Mouse (Mus musculus): ENCODE results near the gene Vmn1r184. TPM values are rescaled to one million over a fixed set of nuclear protein-coding genes. Genes with fewer than 3 reads are reported as not detected.
"Not testable (repeated sequence)": the region's sequence is repeated elsewhere in the genome, so short reads cannot be mapped to it uniquely, and the experiment has no call there.

Vmn1r184 gene
- polyA plus RNA-seq (2014; fragmentation: Nextera tagmentation; extraction: Ambion mirVana): not detected in 2 replicates

GRCm38 (mm10) chr7:26260034-26260433 lies at the start of gene Vmn1r184:
Gene Vmn1r184, plus strand, starts transcription at chr7:26260334.
- H3K27me3 ChIP-seq (ENCODE audit: control insufficient read depth, insufficient read depth, low read length); H3K9ac ChIP-seq (ENCODE audit: low read length); H3K4me3 ChIP-seq (ENCODE audit: control insufficient read depth in 1 of 2, insufficient read depth in 1 of 2, low read depth in 1 of 2, low read length in 2 of 2); H3K36me3 ChIP-seq (ENCODE audit: control insufficient read depth, insufficient read depth, low read length); ATAC-seq (ENCODE audit: insufficient number of reproducible peaks, insufficient read depth, low FRiP score, low read depth); H3K27ac ChIP-seq (replicated peaks in 1 of 2; ENCODE audit: control insufficient read depth in 1 of 2, insufficient read depth in 1 of 2, low read depth in 2 of 2, low read length in 2 of 2); H3K4me1 ChIP-seq (ENCODE audit: control insufficient read depth in 2 of 2, insufficient read depth in 2 of 2, low read length in 2 of 2); H3K4me2 ChIP-seq (ENCODE audit: low read length); H3K9me3 ChIP-seq (ENCODE audit: control insufficient read depth, low read length): not testable (repeated sequence)
- WGBS: 37% methylated on average over 1 of the region's 1 CpGs

- H3K9me3 ChIP-seq (ENCODE audit: control insufficient read depth, low read length); H3K4me1 ChIP-seq (ENCODE audit: control insufficient read depth in 2 of 2, insufficient read depth in 2 of 2, low read length in 2 of 2); H3K27ac ChIP-seq (replicated peaks in 1 of 2; ENCODE audit: control insufficient read depth in 1 of 2, insufficient read depth in 1 of 2, low read depth in 2 of 2, low read length in 2 of 2); H3K27me3 ChIP-seq (ENCODE audit: control insufficient read depth, insufficient read depth, low read length); H3K4me3 ChIP-seq (ENCODE audit: control insufficient read depth in 1 of 2, insufficient read depth in 1 of 2, low read depth in 1 of 2, low read length in 2 of 2); H3K4me2 ChIP-seq (ENCODE audit: low read length); H3K36me3 ChIP-seq (ENCODE audit: control insufficient read depth, insufficient read depth, low read length); H3K9ac ChIP-seq (ENCODE audit: low read length); ATAC-seq (ENCODE audit: insufficient number of reproducible peaks, insufficient read depth, low FRiP score, low read depth): not testable (repeated sequence)
- whole genome bisulfite sequencing: 71% methylated on average over 8 of the region's 8 CpGs
Observed at GRCm38 (mm10) chr7:26303429-26304166, 43.5 kb downstream of the Vmn1r184 start.

GRCm38 (mm10) chr7:26306926-26307325 lies 46.8 kb downstream of the Vmn1r184 start, which contains the start of gene Cyp2a4:
Gene Cyp2a4, plus strand, starts transcription at chr7:26307169.
- ATAC-seq (ENCODE audit: insufficient number of reproducible peaks, insufficient read depth, low FRiP score, low read depth); H3K36me3 ChIP-seq (ENCODE audit: control insufficient read depth, insufficient read depth, low read length); H3K4me2 ChIP-seq (ENCODE audit: low read length); H3K27me3 ChIP-seq (ENCODE audit: control insufficient read depth, insufficient read depth, low read length); H3K9ac ChIP-seq (ENCODE audit: low read length); H3K4me3 ChIP-seq (ENCODE audit: control insufficient read depth in 1 of 2, insufficient read depth in 1 of 2, low read depth in 1 of 2, low read length in 2 of 2); H3K4me1 ChIP-seq (ENCODE audit: control insufficient read depth in 2 of 2, insufficient read depth in 2 of 2, low read length in 2 of 2); H3K9me3 ChIP-seq (ENCODE audit: control insufficient read depth, low read length); H3K27ac ChIP-seq (replicated peaks in 1 of 2; ENCODE audit: control insufficient read depth in 1 of 2, insufficient read depth in 1 of 2, low read depth in 2 of 2, low read length in 2 of 2): not testable (repeated sequence)
- 47% methylated on average over 2 of the region's 2 CpGs for WGBS

- WGBS: 74% methylated on average over 4 of the region's 4 CpGs
- H3K27ac ChIP-seq (replicated peaks in 1 of 2; ENCODE audit: control insufficient read depth in 1 of 2, insufficient read depth in 1 of 2, low read depth in 2 of 2, low read length in 2 of 2); H3K4me1 ChIP-seq (ENCODE audit: control insufficient read depth in 2 of 2, insufficient read depth in 2 of 2, low read length in 2 of 2); H3K9me3 ChIP-seq (ENCODE audit: control insufficient read depth, low read length); H3K36me3 ChIP-seq (ENCODE audit: control insufficient read depth, insufficient read depth, low read length); H3K9ac ChIP-seq (ENCODE audit: low read length); H3K27me3 ChIP-seq (ENCODE audit: control insufficient read depth, insufficient read depth, low read length); ATAC-seq (ENCODE audit: insufficient number of reproducible peaks, insufficient read depth, low FRiP score, low read depth); H3K4me2 ChIP-seq (ENCODE audit: low read length); H3K4me3 ChIP-seq (ENCODE audit: control insufficient read depth in 1 of 2, insufficient read depth in 1 of 2, low read depth in 1 of 2, low read length in 2 of 2): not testable (repeated sequence)
Observed at GRCm38 (mm10) chr7:26311786-26312185, 51.7 kb downstream of the Vmn1r184 start.

GRCm38 (mm10) chr7:26315194-26315593 lies 55.1 kb downstream of the Vmn1r184 start:
- H3K4me2 ChIP-seq (ENCODE audit: low read length); H3K4me1 ChIP-seq (ENCODE audit: control insufficient read depth in 2 of 2, insufficient read depth in 2 of 2, low read length in 2 of 2); H3K27ac ChIP-seq (replicated peaks in 1 of 2; ENCODE audit: control insufficient read depth in 1 of 2, insufficient read depth in 1 of 2, low read depth in 2 of 2, low read length in 2 of 2); ATAC-seq (ENCODE audit: insufficient number of reproducible peaks, insufficient read depth, low FRiP score, low read depth); H3K9ac ChIP-seq (ENCODE audit: low read length); H3K27me3 ChIP-seq (ENCODE audit: control insufficient read depth, insufficient read depth, low read length); H3K4me3 ChIP-seq (ENCODE audit: control insufficient read depth in 1 of 2, insufficient read depth in 1 of 2, low read depth in 1 of 2, low read length in 2 of 2); H3K9me3 ChIP-seq (ENCODE audit: control insufficient read depth, low read length); H3K36me3 ChIP-seq (ENCODE audit: control insufficient read depth, insufficient read depth, low read length): not testable (repeated sequence)
- 74% methylated on average over 2 of the region's 2 CpGs for WGBS

GRCm38 (mm10) chr7:26315809-26316208 lies 55.7 kb downstream of the Vmn1r184 start:
- 72% methylated on average over 4 of the region's 4 CpGs for WGBS
- H3K36me3 ChIP-seq (ENCODE audit: control insufficient read depth, insufficient read depth, low read length); H3K4me2 ChIP-seq (ENCODE audit: low read length); H3K27ac ChIP-seq (replicated peaks in 1 of 2; ENCODE audit: control insufficient read depth in 1 of 2, insufficient read depth in 1 of 2, low read depth in 2 of 2, low read length in 2 of 2); H3K9ac ChIP-seq (ENCODE audit: low read length); H3K27me3 ChIP-seq (ENCODE audit: control insufficient read depth, insufficient read depth, low read length); H3K4me3 ChIP-seq (ENCODE audit: control insufficient read depth in 1 of 2, insufficient read depth in 1 of 2, low read depth in 1 of 2, low read length in 2 of 2); H3K9me3 ChIP-seq (ENCODE audit: control insufficient read depth, low read length); ATAC-seq (ENCODE audit: insufficient number of reproducible peaks, insufficient read depth, low FRiP score, low read depth); H3K4me1 ChIP-seq (ENCODE audit: control insufficient read depth in 2 of 2, insufficient read depth in 2 of 2, low read length in 2 of 2): not testable (repeated sequence)

Other genes starting within 250 kb of the Vmn1r184 start
- gene Cyp2b13, start 198.8 kb upstream of the Vmn1r184 start, polyA plus RNA-seq (2014; fragmentation: Nextera tagmentation; extraction: Ambion mirVana): not detected in 2 replicates
- gene Cyp2b9, start 86.9 kb upstream of the Vmn1r184 start, polyA plus RNA-seq (2014; fragmentation: Nextera tagmentation; extraction: Ambion mirVana): not detected in 2 replicates
- gene Cyp2a4, start 46.8 kb downstream of the Vmn1r184 start, polyA plus RNA-seq (2014; fragmentation: Nextera tagmentation; extraction: Ambion mirVana): not detected in 2 replicates
- not detected in 2 replicates for gene Nlrp9c, start 143.4 kb downstream of the Vmn1r184 start, polyA plus RNA-seq (2014; fragmentation: Nextera tagmentation; extraction: Ambion mirVana)
- gene Nlrp4a, start 174.8 kb downstream of the Vmn1r184 start, polyA plus RNA-seq (2014; fragmentation: Nextera tagmentation; extraction: Ambion mirVana): not detected in 2 replicates

All from heart, embryonic 14.5 days (tissue).